Mouse (Mus musculus) G1E (cell line): Measurements from ENCODE around the gene Pdcd11.

Experiments used
- CTCF ChIP-seq: IDR thresholded peaks from 2 replicates; pipeline ENCODE4 v1.5.1; 2012; ENCODE audit warnings: low read depth, low read length, inconsistent platforms, mixed read lengths
- GATA1 ChIP-seq: IDR thresholded peaks from 2 replicates; pipeline ENCODE4 v1.6.1; 2012; ENCODE audit warnings: borderline replicate concordance, low read length, inconsistent platforms, mixed read lengths
- POLR2AphosphoS5 ChIP-seq: IDR thresholded peaks from 2 replicates; pipeline ENCODE4 v1.6.1; 2012; ENCODE audit warnings: low read depth, low read length, inconsistent platforms; ENCODE audit not compliant: insufficient replicate concordance
- TAL1 ChIP-seq: conservative IDR thresholded peaks from 2 replicates; pipeline ENCODE4 v1.6.1; 2012; ENCODE audit warnings: low read depth, low read length, inconsistent platforms, mixed read lengths

GRCm38 (mm10) chr19:47153767-47154166 lies 63.2 kb downstream of the Pdcd11 start:
- TF ChIP-seq CTCF (no peak), GATA1 (no peak), TAL1 (no peak), POLR2AphosphoS5 (no peak)
